Mouse (Mus musculus): ENCODE measurements around the gene Chaf1b.

Chaf1b gene

GRCm38 (mm10) chr16:93912808-93913207, 29.1 kb downstream of the Chaf1b start:
- no peak for DNase-seq (ENCODE audit: extremely low spot score, low read depth, low spot score)

- DNase-seq (ENCODE audit: extremely low spot score, low read depth, low spot score), result no peak
Measured at GRCm38 (mm10) chr16:93913881-93914576, 30.3 kb downstream of the Chaf1b start.

DNA sequence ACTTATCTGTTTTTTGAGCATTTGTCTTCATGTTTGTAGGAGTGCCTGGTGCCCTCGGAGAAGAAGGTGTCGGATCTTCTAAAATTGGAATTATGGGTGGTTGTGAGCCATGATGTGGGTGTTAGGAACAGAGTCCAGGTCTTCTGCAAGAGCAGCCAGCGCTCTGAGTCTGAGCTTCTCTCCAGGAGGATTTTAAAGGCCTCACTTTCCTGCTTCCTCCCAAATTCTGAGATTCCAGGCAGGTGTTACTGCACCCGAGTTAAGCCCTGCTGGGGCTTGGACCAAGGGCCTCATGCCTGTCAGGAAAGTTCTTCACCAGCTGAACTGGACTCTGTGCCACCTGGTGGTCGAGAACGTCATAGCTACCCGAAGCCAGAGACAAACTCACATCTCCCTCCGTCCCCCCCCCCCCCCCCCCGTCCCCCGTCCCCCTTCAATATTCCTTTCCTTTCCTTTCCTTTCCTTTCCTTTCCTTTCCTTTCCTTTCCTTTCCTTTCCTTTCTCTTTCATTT, 31.7 kb downstream of the Chaf1b start:
- no peak for DNase-seq (ENCODE audit: extremely low spot score, low read depth, low spot score)

- DNase-seq (ENCODE audit: extremely low spot score, low read depth, low spot score), result peak; percentile 88
Measured at GRCm38 (mm10) chr16:93917712-93918678, 34.3 kb downstream of the Chaf1b start.

DNA sequence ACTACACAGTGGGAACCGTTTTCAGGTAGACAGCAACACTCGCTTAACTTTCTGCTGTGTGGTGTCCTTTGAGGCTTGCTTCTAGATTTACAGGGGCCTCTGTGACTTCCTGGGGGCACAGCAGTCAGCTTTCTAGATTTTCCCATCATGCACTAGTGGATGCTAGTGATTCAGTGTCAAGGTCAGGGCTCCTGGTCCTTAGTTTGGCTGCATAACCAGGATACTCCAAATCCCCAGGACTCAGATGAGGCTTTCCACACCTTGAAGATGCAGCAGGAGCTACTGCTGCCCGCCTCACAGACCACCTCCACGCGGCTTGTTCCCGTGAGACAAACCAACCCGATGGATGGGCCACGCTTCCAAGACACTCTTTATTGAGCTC, 35.0 kb downstream of the Chaf1b start:
- no peak for DNase-seq (ENCODE audit: extremely low spot score, low read depth, low spot score)

DNA sequence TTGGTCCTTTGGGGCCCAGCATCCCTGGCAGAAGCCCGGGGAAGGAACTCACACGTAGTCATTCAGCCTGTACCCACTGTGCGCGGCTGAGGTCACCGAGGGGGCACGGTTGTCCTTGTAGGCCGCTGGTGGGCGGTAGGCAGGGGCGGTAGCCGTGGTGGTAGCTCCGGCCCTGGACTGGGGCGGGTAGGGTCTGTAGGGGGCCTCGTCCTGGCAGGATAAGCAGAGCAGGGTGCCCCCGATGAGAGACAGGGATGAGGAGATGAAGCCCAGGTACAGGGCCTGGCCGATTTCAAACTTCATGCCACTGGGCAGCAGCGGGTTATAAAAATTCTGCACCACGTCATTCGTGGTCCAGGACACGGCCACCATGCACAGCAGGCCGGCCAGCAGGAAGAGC, 35.5 kb downstream of the Chaf1b start:
- no peak for DNase-seq (ENCODE audit: extremely low spot score, low read depth, low spot score)

DNA sequence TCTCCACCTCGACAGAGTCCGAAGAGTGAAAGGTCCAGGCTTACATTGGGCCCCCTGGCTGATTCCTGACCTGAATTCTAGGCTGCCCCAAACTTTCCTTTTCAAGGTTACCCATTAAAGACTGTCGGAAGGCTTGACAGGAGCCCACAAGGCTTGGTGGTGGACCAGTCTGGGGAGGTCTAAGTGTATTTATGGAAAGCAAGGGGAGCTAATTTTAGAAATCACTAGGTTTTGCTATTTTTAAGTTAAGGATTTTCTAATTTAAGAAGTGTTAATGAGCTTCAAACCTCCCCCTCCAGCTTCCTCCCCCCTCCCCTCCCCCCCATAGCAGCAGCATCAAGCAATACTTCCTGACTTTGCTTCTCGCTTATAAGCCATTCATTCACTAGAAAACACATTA, 37.0 kb downstream of the Chaf1b start:
- no peak for DNase-seq (ENCODE audit: extremely low spot score, low read depth, low spot score)

GRCm38 (mm10) chr16:93922835-93923389, 39.2 kb downstream of the Chaf1b start:
- DNase-seq (ENCODE audit: extremely low spot score, low read depth, low spot score), result no peak

- no peak for DNase-seq (ENCODE audit: extremely low spot score, low read depth, low spot score)
Measured at GRCm38 (mm10) chr16:93923788-93924187, 40.1 kb downstream of the Chaf1b start.

- no peak for DNase-seq (ENCODE audit: extremely low spot score, low read depth, low spot score)
Measured at GRCm38 (mm10) chr16:93925684-93926247, 42.1 kb downstream of the Chaf1b start.

DNA sequence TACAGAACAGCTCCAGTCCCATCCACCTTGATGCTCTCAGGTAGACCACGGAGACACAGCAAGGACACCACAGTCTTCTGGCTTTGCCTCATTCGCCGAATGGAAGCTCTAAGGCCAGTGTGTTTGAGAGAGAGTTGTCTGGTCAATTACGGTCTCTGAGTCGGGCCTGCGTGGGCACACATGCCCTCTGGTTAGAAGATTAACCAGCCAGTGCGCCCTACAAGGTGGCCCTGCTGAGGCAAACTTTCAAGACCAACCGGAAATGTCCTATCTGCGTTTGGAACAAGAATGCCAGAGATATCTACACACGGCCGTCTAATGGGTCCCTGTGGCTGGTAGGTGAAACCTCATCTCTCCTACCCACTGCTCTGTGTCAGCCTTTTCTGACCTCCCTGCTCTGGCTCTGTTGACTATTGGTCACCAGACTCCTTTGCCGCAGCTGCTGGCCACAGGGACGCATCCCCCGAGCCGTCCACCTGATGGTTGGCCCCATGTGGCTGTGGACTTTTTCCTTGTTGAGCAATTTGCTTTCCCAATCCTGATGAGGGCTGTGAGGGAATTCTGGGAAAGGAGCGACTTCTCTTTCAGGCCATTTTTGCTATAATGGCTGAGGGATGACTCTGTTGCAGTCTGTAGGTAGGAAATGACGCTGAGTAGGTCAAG, 45.8 kb downstream of the Chaf1b start:
- no peak for DNase-seq (ENCODE audit: extremely low spot score, low read depth, low spot score)

GRCm38 (mm10) chr16:93932185-93933168, 48.8 kb downstream of the Chaf1b start:
- DNase-seq (ENCODE audit: extremely low spot score, low read depth, low spot score), result no peak

GRCm38 (mm10) chr16:93934588-93934987, 50.9 kb downstream of the Chaf1b start:
- DNase-seq (ENCODE audit: extremely low spot score, low read depth, low spot score), result no peak

DNA sequence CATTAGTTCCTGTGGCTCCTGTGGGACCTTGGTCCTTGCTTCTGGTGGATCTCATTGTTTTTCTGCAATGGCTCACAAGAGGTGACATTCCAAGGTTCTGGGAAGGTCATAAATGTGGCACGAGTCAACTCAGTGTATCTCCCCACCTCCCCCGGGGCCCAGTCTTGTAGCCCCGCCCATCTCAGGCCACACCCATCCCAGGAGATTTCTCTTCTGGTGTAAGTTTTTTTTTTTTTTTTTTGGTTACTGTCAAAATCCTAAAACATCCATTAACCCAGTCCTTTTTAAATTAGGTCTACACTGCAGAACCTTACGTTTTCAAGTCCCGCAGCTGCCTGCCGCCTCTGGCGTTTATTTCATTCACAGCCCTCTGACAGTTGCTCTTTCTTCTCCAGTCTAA, 51.3 kb downstream of the Chaf1b start:
- DNase-seq (ENCODE audit: extremely low spot score, low read depth, low spot score), result no peak

DNA sequence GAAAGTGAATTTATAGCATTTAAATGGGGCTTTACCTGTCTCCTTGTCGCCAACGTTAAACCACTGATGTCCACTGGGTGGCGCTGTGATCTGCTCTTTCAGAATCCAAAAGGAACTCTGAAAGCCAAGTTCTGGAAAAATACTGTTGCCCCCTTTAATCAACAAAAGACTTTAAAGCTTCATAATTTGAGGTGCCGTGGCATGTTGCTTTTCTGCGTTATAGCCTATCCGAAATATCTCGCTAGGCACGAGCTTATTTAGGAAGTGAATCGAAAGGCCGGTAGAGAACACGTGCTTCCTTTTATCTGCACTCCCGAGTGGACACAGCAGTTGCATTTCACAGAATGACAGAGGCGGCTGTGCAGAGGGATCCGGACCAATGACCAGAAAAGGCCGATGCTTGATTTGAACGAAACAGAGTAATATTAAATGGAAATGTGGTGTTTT, 54.7 kb downstream of the Chaf1b start:
- peak; percentile 87 for DNase-seq (ENCODE audit: extremely low spot score, low read depth, low spot score)

DNA sequence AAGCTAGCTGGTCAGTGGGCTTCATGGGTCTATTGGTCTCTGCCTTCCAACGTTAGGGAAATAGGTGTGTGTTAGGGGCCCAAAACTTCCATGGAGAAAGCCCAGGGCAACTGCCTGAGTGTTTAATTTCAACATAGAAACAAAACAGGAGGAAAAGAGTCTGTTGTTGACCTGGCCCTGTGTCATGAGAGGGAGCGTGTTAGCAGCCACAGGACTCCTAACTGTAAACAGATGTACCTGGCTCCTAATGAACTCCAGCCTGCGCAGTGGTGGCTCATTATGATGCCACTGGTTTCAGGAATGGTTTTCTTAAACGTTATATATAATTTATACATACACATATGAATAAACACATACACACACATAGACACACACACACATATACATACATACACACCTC, 56.3 kb downstream of the Chaf1b start:
- DNase-seq (ENCODE audit: extremely low spot score, low read depth, low spot score), result no peak

DNA sequence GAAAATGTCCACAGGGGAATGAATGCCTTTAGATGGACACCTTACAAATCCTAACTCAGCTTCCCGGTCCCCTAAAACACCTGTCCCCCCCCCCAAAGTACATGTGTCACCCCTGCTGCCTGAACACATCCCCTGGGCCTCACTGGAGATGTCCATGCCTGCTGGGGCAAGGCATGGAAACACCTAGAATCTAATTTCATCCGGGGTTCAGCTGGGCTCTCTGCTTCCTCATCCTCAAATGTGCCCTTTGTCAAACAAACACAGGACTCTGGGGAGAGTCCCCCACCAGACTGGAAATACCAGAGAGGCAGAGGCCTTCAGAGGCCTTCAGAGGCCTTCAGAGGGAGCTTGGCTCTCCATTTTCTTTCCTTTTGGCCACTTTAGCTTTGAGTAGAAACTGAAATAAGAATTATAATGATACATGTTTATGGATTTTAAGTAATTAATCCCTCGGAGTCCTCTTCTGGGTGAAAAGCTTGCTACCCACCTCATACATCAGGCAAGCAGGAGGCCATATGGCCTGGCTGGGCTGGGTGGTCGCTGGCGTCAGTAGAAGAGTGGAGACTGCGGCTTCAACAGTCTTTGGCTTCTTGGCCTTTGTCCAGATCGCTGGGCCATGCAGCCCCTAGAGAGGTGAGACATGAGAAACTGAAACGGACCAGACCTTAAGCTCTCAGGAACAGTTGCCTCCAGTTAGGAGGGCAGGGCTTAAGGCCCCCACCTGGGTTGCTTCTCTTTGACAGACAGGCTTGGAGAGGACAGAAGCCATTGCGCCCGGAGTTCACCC, 58.3 kb downstream of the Chaf1b start:
- no peak for DNase-seq (ENCODE audit: extremely low spot score, low read depth, low spot score)

DNA sequence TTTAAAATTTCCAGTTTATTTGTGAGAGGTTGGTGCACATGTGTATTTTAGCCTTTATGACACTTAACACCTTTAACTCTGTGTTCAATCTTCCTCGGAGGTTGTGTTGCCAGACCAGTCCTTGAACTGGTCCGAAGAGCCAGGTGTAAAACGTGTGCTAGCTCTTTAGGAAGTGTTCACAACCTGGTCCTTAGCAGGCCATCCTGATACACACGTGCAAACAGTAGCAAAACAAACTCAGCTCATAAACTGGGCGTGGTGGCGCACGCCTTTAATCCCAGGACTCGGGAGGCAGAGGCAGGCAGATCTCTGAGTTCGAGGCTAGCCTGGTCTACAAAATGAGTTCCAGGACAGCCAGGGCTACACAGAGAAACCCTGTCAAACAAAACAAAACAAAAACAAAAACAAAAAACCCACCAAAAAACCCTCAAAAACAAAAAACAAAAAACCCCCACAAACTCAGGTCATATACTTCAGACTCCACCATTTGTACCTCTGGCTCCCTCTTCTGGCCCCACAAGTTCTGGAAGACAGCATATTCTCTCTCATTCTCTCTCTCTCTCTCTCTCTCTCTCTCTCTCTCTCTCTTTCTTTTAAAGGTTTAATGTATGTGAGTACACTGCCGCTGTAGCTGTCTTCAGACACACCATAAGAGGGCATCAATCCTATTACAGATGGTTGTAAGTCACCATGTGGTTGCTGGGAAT, 59.2 kb downstream of the Chaf1b start:
- no peak for DNase-seq (ENCODE audit: extremely low spot score, low read depth, low spot score)
